Mouse (Mus musculus) liver, embryonic 14 days (tissue): ENCODE results near the gene Mlh1. TPM values are rescaled to one million over a fixed set of nuclear protein-coding genes. Genes with fewer than 3 reads are reported as not detected.

Source experiments
- polyA plus RNA-seq: library from polyadenylated mRNA; depleted of rRNA; stranded (reverse); fragments of >200 nt; gene quantifications from 2 replicates; pipeline ENCODE4 v1.2.3, GENCODE M21; 2012; rRNA removed

Mlh1 gene
- 17.2 and 17.6 TPM in 2 replicates for polyA plus RNA-seq

DNA sequence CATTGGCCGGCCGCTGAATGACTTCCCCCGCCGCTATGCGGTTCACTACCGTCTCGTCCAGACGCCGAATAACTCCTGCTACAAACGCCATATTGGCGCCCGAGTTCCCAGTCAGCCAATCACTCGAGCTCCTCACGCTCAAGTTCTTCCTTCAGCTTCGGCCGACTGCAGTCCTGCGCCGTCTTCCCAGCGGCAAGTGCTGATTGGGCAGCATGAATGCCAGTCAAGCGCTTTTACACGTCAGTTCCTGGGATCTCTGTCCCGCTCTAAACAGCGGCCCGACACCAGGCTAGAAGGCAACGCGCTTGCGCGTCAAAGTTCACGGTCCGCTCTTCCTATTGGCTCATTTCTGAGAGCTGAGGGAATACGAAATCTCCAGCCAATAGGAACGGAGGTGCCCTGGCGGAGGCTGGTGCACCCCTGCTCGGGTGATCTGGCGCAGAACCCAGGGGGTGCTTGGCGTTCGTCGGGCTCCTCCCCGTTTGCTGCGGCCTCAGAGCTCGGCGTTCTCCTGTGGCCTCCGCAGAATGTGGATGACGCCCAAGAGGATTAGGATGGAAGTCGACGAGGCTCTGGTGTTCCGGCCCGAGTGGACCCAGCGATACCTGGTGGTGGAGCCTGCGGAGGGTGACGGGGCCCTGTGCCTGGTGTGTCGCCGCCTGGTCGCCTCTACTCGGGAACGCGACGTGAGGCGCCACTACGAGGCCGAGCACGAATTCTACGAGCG lies at the start of gene Mlh1, which contains the start of gene Epm2aip1:
Gene Mlh1, minus strand, starts transcription at position 358 of the 727 bp plus-strand sequence.
Gene Epm2aip1, plus strand, starts transcription at position 496 of the 727 bp plus-strand sequence.

GRCm38 (mm10) chr9:111311031-111311842 lies 39.6 kb upstream of the Mlh1 start, which contains the start of gene Trank1:
TSS of gene Trank1 (plus strand) at chr9:111311739.

Other genes with a start within 250 kb of the Mlh1 start
- 7.4 and 10.1 TPM in 2 replicates for gene Ccrl2, start 214.3 kb downstream of the Mlh1 start, polyA plus RNA-seq
- 15.5 and 16.3 TPM in 2 replicates for gene Lrrfip2, start 154.2 kb downstream of the Mlh1 start, polyA plus RNA-seq
- gene Epm2aip1, start 138 bp upstream of the Mlh1 start, polyA plus RNA-seq, result 9.0 and 10.0 TPM in 2 replicates
- 0.01 and 0.02 TPM in 2 replicates for gene Trank1, start 39.9 kb upstream of the Mlh1 start, polyA plus RNA-seq
- 0.01 and 0.02 TPM in 2 replicates for gene Dclk3, start 167.3 kb upstream of the Mlh1 start, polyA plus RNA-seq